Mouse (Mus musculus) forebrain, embryonic 10.5 days (tissue): ENCODE measurements around the gene Six1. TPM values are rescaled to one million over a fixed set of nuclear protein-coding genes. Genes with fewer than 3 reads are reported as not detected.

Source experiments
- DNase-seq: peaks from one replicate; pipeline ENCODE4 v3.0.0-alpha.2; 2017; ENCODE audit warnings: low spot score; ENCODE audit errors: extremely low spot score
- H3K27ac ChIP-seq: fragments of 300-500 bp; sonication (generic); 2 replicates; pipeline ENCODE4 v1.5.1; 2016; ENCODE audit warnings: mild to moderate bottlenecking
- H3K27me3 ChIP-seq: fragments of 300-500 bp; sonication (generic); 2 replicates; pipeline ENCODE4 v1.6.1; 2016; ENCODE audit warnings: mild to moderate bottlenecking; ENCODE audit not compliant: poor library complexity, severe bottlenecking
- H3K36me3 ChIP-seq: fragments of 300-500 bp; sonication (generic); replicated peaks from 2 replicates; pipeline ENCODE4 v1.6.1; 2016; ENCODE audit warnings: mild to moderate bottlenecking, moderate library complexity
- H3K4me1 ChIP-seq: fragments of 300-500 bp; sonication (generic); 2 replicates; pipeline ENCODE4 v1.6.1; 2016
- H3K4me3 ChIP-seq: fragments of 300-500 bp; sonication (generic); 2 replicates; pipeline ENCODE4 v1.5.1; 2016; ENCODE audit warnings: mild to moderate bottlenecking, moderate library complexity
- H3K9me3 ChIP-seq: fragments of 300-500 bp; sonication (generic); 2 replicates; pipeline ENCODE4 v1.6.1; 2016; ENCODE audit warnings: mild to moderate bottlenecking, moderate library complexity
- whole genome bisulfite sequencing: fragments of 180-500 bp; shearing (Covaris S2); methylation state at CpG from one replicate; pipeline ENCODE4 v1.1.7; 2016; 5-methylcytosine and 5-hydroxymethylcytosine counted together
- polyA plus RNA-seq: library from polyadenylated mRNA; unstranded; fragments of >200 nt; fragmentation: Nextera tagmentation; extraction: Ambion mirVana; gene quantifications from 2 replicates; pipeline ENCODE4 v1.2.1, GENCODE M21; 2016

Six1 gene
- polyA plus RNA-seq, 1 experiment from 2014 or later: 11.4 TPM

- 1% methylated on average over 41 of the region's 41 CpGs for WGBS
- no peaks in the 10 kb centered on the region for H3K9me3 ChIP-seq
- peak overlapping the region; percentile 39 for H3K4me3 ChIP-seq
- DNase-seq: peak; percentile 53
- H3K4me1 ChIP-seq: peaks cover 42% of the 10 kb centered on the region
- peak overlapping the region; percentile 62; the same call in 1 of the 2 replicates for H3K27ac ChIP-seq
- H3K36me3 ChIP-seq: no peaks in the 10 kb centered on the region
- H3K27me3 ChIP-seq: peaks cover 100% of the 10 kb centered on the region
Measured at GRCm38 (mm10) chr12:73038992-73039938, 14.4 kb downstream of the Six1 start.

GRCm38 (mm10) chr12:73038441-73038991 is 15.2 kb downstream of the Six1 start:
- 2% methylated on average over 12 of the region's 12 CpGs for WGBS
- Histone ChIP-seq H3K27ac (no peak overlapping the region), H3K4me1 (peaks cover 35% of the 10 kb centered on the region), H3K4me3 (peak overlapping the region; percentile 39; the same call in 1 of the 2 replicates), H3K9me3 (no peaks in the 10 kb centered on the region), H3K36me3 (no peaks in the 10 kb centered on the region), H3K27me3 (peaks cover 100% of the 10 kb centered on the region)
- DNase-seq: no peak

- no peak for DNase-seq
- Histone ChIP-seq H3K4me1 (peaks cover 31% of the 10 kb centered on the region), H3K4me3 (no peak overlapping the region), H3K9me3 (no peaks in the 10 kb centered on the region), H3K27ac (no peak overlapping the region), H3K27me3 (peaks cover 100% of the 10 kb centered on the region), H3K36me3 (no peaks in the 10 kb centered on the region)
- 4% methylated on average over 7 of the region's 7 CpGs for WGBS
Measured at GRCm38 (mm10) chr12:73037385-73038160, 16.1 kb downstream of the Six1 start.

GRCm38 (mm10) chr12:73034901-73035895 is 18.5 kb downstream of the Six1 start:
- H3K4me3 ChIP-seq: peak overlapping the region; percentile 40
- H3K36me3 ChIP-seq: no peaks in the 10 kb centered on the region
- peak overlapping the region; percentile 82 for H3K27ac ChIP-seq
- 1% methylated on average over 41 of the region's 43 CpGs for WGBS
- peak; percentile 49 for DNase-seq
- peaks cover 87% of the 10 kb centered on the region for H3K27me3 ChIP-seq
- H3K9me3 ChIP-seq: no peaks in the 10 kb centered on the region
- H3K4me1 ChIP-seq: peaks cover 30% of the 10 kb centered on the region

DNA sequence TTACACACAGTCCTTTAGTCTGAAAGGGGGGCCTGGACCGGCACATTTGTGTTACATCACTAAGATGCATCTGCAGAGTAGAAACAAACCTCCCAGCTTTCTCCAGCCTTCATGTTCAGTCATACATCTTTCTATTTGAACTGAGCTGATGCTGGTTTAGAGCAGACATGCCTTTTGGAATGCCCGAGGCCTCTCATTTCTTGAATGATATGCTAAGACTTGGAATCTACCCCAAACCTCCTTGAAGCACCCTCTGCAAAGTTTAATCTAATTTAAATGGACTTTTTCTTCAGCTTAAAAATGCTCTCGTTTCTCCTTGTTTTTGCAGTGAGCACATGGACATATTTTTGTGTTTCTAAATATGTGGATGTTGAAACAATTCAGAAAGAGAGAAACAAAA is 21.0 kb downstream of the Six1 start:
- H3K27me3 ChIP-seq: peaks cover 70% of the 10 kb centered on the region
- DNase-seq: no peak
- H3K27ac ChIP-seq: no peak overlapping the region
- H3K36me3 ChIP-seq: no peaks in the 10 kb centered on the region
- peaks cover 17% of the 10 kb centered on the region for H3K4me1 ChIP-seq
- 73% methylated on average over 3 of the region's 3 CpGs for WGBS
- no peak overlapping the region for H3K4me3 ChIP-seq
- H3K9me3 ChIP-seq: no peaks in the 10 kb centered on the region

DNA sequence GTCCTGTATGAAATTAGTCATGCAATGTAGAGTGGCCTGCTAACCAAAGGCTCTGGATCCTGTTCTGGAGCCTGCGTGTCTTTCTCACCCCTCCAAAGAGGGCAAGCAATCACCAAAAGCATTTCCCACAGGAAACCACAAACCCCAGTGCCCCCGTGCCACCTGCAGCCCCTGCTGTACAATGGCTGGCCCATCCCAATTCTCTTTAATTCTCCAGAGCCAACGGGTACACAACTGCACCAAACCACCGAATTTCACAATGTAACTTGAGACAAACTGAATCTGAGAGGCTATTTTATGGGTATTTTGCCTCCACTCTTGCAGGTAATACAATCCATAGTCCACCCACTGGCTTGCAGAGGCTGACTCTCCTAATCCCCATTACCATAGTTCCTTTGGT is 22.4 kb downstream of the Six1 start:
- H3K9me3 ChIP-seq: no peaks in the 10 kb centered on the region
- H3K27ac ChIP-seq: no peak overlapping the region
- 53% methylated on average over 4 of the region's 4 CpGs for WGBS
- no peak overlapping the region for H3K4me3 ChIP-seq
- no peaks in the 10 kb centered on the region for H3K36me3 ChIP-seq
- H3K4me1 ChIP-seq: peaks cover 17% of the 10 kb centered on the region
- peaks cover 57% of the 10 kb centered on the region for H3K27me3 ChIP-seq
- no peak for DNase-seq

DNA sequence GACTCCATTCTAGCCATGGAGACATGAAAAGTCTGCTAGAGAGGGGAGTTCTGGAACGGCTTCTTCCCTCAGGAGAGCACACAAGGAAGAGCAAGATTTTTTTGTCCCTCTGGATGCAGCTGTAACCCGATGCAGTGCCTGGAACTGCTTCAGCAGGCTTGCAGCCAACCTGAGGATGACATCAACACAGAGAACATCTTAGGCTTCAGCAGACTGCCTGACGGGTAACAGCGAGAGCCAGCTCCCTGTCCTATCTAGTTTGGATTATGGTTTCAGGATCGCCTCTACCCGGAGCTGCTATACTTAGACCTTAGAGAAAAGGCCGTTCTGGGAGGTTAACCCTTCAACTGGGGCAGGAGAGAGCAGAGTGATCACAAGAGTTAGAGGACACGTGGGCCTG is 28.2 kb downstream of the Six1 start:
- 83% methylated on average over 8 of the region's 8 CpGs for WGBS
- no peaks in the 10 kb centered on the region for H3K4me1 ChIP-seq
- peaks cover 9% of the 10 kb centered on the region; the same call in 1 of the 2 replicates for H3K27me3 ChIP-seq
- no peak overlapping the region for H3K4me3 ChIP-seq
- H3K9me3 ChIP-seq: no peaks in the 10 kb centered on the region
- H3K27ac ChIP-seq: no peak overlapping the region
- DNase-seq: no peak
- no peaks in the 10 kb centered on the region for H3K36me3 ChIP-seq

GRCm38 (mm10) chr12:73020941-73021340 is 32.7 kb downstream of the Six1 start:
- H3K36me3 ChIP-seq: no peaks in the 10 kb centered on the region
- peak; percentile 67 for DNase-seq
- no peak overlapping the region for H3K4me3 ChIP-seq
- H3K27ac ChIP-seq: no peak overlapping the region
- H3K27me3 ChIP-seq: no peaks in the 10 kb centered on the region
- no peaks in the 10 kb centered on the region for H3K4me1 ChIP-seq
- 9% methylated on average over 4 of the region's 4 CpGs for WGBS
- no peaks in the 10 kb centered on the region for H3K9me3 ChIP-seq

DNA sequence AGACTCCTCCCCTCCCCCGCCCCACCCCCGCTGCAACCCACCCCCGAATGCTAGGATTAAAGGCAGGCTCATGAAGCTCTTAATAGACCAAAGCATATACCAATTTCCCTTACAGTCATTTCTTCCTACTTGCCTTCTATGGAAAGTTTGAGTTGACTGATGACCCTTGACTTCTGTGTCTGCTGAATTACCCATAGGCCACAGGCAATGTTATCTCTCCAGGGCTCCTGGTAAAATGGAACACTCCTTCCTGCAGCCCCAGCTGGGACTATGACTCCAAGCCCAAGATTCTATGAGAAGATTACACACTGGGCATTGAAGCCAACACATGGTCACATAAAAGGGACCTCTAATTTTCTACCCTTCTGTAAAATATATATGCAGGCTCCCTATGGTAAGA is 33.3 kb downstream of the Six1 start:
- H3K9me3 ChIP-seq: no peaks in the 10 kb centered on the region
- no peaks in the 10 kb centered on the region for H3K36me3 ChIP-seq
- no peaks in the 10 kb centered on the region for H3K4me1 ChIP-seq
- WGBS: 42% methylated on average over 3 of the region's 3 CpGs
- H3K27ac ChIP-seq: no peak overlapping the region
- no peaks in the 10 kb centered on the region for H3K27me3 ChIP-seq
- no peak for DNase-seq
- H3K4me3 ChIP-seq: no peak overlapping the region

DNA sequence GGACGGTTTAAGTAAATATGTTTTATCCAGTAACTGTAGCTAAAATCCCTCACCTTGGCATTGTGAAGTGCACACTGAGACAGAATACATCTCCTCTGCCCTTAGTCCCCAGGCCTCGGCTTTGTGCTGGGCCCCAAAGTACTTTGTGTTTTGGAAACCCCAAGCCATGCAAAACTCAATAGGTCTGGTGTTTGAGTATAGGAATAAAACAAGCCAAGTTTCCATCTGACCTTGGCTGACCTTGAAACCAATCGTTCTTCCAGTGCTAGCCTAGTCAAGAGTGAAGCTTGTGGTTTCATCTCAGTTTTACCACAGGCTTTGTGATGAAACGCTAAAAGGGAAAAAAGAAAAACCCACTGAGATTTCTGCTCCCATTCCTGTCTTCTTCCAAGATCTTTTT is 34.8 kb downstream of the Six1 start:
- DNase-seq: no peak
- Histone ChIP-seq H3K27ac (no peak overlapping the region), H3K4me1 (no peaks in the 10 kb centered on the region), H3K9me3 (no peaks in the 10 kb centered on the region), H3K36me3 (no peaks in the 10 kb centered on the region), H3K27me3 (no peaks in the 10 kb centered on the region), H3K4me3 (no peak overlapping the region)
- WGBS: 84% methylated on average over 4 of the region's 4 CpGs

- no peaks in the 10 kb centered on the region for H3K36me3 ChIP-seq
- H3K4me1 ChIP-seq: peaks cover 6% of the 10 kb centered on the region; the same call in 1 of the 2 replicates
- H3K4me3 ChIP-seq: no peak overlapping the region
- no peaks in the 10 kb centered on the region for H3K27me3 ChIP-seq
- 86% methylated on average over 4 of the region's 4 CpGs for WGBS
- no peak overlapping the region for H3K27ac ChIP-seq
- H3K9me3 ChIP-seq: no peaks in the 10 kb centered on the region
- DNase-seq: no peak
Measured at GRCm38 (mm10) chr12:73016171-73016570, 37.5 kb downstream of the Six1 start.

GRCm38 (mm10) chr12:73014311-73014710 is 39.4 kb downstream of the Six1 start:
- no peaks in the 10 kb centered on the region for H3K36me3 ChIP-seq
- H3K9me3 ChIP-seq: no peaks in the 10 kb centered on the region
- no peak overlapping the region for H3K4me3 ChIP-seq
- peaks cover 6% of the 10 kb centered on the region; the same call in 1 of the 2 replicates for H3K4me1 ChIP-seq
- no peaks in the 10 kb centered on the region for H3K27me3 ChIP-seq
- DNase-seq: no peak
- no peak overlapping the region for H3K27ac ChIP-seq
- whole genome bisulfite sequencing: 84% methylated on average over 4 of the region's 4 CpGs
